Mouse (Mus musculus): Measurements from ENCODE around the gene Hikeshi. TPM values are rescaled to one million over a fixed set of nuclear protein-coding genes. Genes with fewer than 3 reads are reported as not detected.

Hikeshi gene
- polyA plus RNA-seq, 1 experiment from 2014 or later, result 135 TPM

DNA sequence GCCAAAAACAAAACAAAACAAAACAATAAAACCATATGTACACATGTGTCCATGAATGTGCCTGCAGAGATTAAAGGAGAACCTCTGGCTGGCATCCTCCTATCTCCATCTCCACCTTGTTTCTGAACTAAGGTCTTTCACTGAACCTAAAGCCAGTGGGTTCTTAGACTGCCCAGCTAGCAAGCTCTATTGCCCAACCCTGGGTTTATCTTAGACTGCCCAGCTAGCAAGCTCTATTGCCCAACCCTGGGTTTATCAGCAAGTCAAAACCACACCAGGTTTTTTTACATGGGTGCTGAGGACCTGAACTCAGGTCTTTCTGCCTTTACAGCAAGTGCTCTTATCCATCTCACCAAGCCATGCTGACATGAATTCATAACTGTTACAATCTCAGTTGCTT, 22.1 kb upstream of the Hikeshi start:
- ATAC-seq (ENCODE audit: low FRiP score), result no peak
- Histone ChIP-seq H3K27ac (replicated peaks) (no peak overlapping the region), H3K36me3 (peaks cover 33% of the 10 kb centered on the region), H3K27me3 (replicated peaks) (no peaks in the 10 kb centered on the region), H3K4me2 (no peak overlapping the region), H3K4me3 (replicated peaks) (no peak overlapping the region), H3K9me3 (replicated peaks) (no peaks in the 10 kb centered on the region), H3K9ac (replicated peaks) (no peak overlapping the region), H3K4me1 (no peaks in the 10 kb centered on the region)

DNA sequence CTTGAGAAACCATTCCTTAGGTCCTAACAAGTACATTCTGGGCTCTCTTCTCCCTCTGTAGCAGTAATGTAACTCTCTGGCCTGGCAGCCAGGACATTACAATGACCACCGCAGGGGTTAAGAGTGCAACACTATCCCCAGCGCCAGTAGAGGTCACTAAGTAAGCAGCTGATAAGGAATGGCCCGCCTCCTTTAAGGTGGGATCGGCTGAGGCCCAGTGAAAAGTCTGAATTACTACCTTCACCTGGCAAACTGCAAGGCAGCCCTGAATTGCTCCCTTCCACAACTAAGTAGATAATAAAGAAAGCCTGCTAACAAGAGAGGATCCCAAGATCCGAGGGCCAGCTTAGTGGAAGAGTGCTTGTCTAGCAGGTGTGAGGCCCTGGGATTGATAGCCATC, 16.3 kb upstream of the Hikeshi start:
- no peak for ATAC-seq (ENCODE audit: low FRiP score)
- peaks cover 34% of the 10 kb centered on the region for H3K36me3 ChIP-seq
- no peaks in the 10 kb centered on the region for H3K4me1 ChIP-seq
- 46% methylated on average over 5 of the region's 5 CpGs for WGBS
- no peak overlapping the region for H3K4me3 ChIP-seq (replicated peaks)
- no peaks in the 10 kb centered on the region for H3K9me3 ChIP-seq (replicated peaks)
- H3K4me2 ChIP-seq, result no peak overlapping the region
- no peak overlapping the region for H3K9ac ChIP-seq (replicated peaks)
- H3K27me3 ChIP-seq (replicated peaks), result no peaks in the 10 kb centered on the region
- no peak overlapping the region for H3K27ac ChIP-seq (replicated peaks)

DNA sequence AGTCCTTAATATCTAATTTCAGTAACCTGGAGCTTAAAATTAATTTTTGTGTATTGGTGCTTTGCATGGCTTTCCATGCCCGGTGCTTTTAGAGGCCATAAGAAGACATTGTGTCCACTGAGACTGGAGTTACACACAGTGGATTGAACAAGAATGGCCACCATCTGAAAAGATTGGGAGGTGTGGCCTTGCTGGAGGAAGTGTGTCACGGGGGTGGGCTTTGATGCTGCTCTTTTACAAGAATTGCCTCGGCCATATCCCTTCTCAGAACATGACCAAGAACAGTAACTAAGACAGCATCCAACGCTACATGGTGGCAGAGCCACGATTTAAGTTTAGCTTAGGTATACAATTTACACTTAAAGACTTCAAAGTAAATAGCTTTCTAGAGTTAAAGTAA, 13.3 kb upstream of the Hikeshi start:
- WGBS, result 87% methylated on average over 5 of the region's 5 CpGs

DNA sequence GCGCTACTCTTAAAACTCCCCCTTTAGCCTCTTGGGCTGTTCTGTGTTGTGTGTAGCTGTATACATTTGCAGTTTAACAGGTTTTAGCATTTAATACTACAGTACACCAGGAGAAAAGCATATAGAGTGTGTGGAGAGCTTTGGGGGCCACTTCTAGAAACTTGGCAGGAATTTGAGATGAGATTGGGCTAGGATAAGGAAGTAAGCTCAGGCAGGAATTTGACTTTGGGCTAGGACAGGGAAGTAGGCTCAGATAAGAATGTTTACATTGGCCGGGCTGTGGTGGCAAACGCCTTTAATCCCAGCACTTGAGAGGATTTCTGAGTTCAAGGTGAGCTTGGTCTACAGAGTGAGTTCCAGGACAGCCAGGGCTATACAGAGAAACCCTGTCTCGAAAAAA, 8.4 kb upstream of the Hikeshi start:
- Histone ChIP-seq H3K4me1 (no peaks in the 10 kb centered on the region), H3K27ac (replicated peaks) (no peak overlapping the region), H3K9me3 (replicated peaks) (no peaks in the 10 kb centered on the region), H3K4me3 (replicated peaks) (no peak overlapping the region), H3K9ac (replicated peaks) (no peak overlapping the region), H3K4me2 (no peak overlapping the region), H3K36me3 (peaks cover 6% of the 10 kb centered on the region), H3K27me3 (replicated peaks) (no peaks in the 10 kb centered on the region)
- WGBS, result 83% methylated on average over 4 of the region's 4 CpGs
- ATAC-seq (ENCODE audit: low FRiP score), result no peak

More for the DNA sequence above, 13.3 kb upstream of the Hikeshi start:
- ATAC-seq (ENCODE audit: low FRiP score), result no peak
- Histone ChIP-seq H3K4me2 (no peak overlapping the region), H3K36me3 (peaks cover 20% of the 10 kb centered on the region), H3K9me3 (replicated peaks) (no peaks in the 10 kb centered on the region), H3K4me3 (replicated peaks) (no peak overlapping the region), H3K27me3 (replicated peaks) (no peaks in the 10 kb centered on the region), H3K9ac (replicated peaks) (no peak overlapping the region), H3K4me1 (no peaks in the 10 kb centered on the region), H3K27ac (replicated peaks) (no peak overlapping the region)

DNA sequence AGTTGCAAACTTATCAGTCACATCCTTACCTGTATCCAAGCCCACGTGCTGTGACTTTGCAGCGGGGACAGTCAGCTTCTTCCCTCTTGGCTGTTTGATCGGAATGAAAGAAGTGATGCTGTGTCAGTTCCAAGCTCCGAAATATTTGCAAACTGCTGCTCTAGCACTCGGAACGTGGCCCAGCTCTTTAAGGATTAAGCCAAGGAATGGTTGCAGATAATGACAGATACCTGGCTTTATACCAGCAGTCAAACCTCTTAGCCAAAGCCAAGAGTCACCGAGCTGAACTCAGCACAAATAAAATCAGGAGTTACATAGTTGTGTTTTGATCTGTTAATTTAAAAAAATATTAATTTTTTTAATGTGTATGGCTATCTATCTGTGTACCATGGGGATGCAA, 7.0 kb upstream of the Hikeshi start:
- no peak overlapping the region for H3K4me3 ChIP-seq (replicated peaks)
- WGBS, result 92% methylated on average over 7 of the region's 7 CpGs
- no peaks in the 10 kb centered on the region for H3K36me3 ChIP-seq
- no peaks in the 10 kb centered on the region for H3K4me1 ChIP-seq
- H3K4me2 ChIP-seq, result no peak overlapping the region
- no peak overlapping the region for H3K27ac ChIP-seq (replicated peaks)
- H3K9ac ChIP-seq (replicated peaks), result no peak overlapping the region
- H3K9me3 ChIP-seq (replicated peaks), result no peaks in the 10 kb centered on the region
- no peaks in the 10 kb centered on the region for H3K27me3 ChIP-seq (replicated peaks)
- no peak for ATAC-seq (ENCODE audit: low FRiP score)

GRCm38 (mm10) chr7:89939497-89940353, 1.3 kb downstream of the Hikeshi start:
- H3K27me3 ChIP-seq (replicated peaks), result no peaks in the 10 kb centered on the region
- no peaks in the 10 kb centered on the region for H3K36me3 ChIP-seq
- H3K4me1 ChIP-seq, result peaks cover 15% of the 10 kb centered on the region
- H3K4me3 ChIP-seq (replicated peaks), result peak overlapping the region; percentile 61
- peak overlapping the region; percentile 65 for H3K4me2 ChIP-seq
- 41% methylated on average over 15 of the region's 15 CpGs for WGBS
- ATAC-seq (ENCODE audit: low FRiP score), result no peak
- H3K27ac ChIP-seq (replicated peaks), result no peak overlapping the region
- H3K9me3 ChIP-seq (replicated peaks), result no peaks in the 10 kb centered on the region
- peak overlapping the region; percentile 63 for H3K9ac ChIP-seq (replicated peaks)

DNA sequence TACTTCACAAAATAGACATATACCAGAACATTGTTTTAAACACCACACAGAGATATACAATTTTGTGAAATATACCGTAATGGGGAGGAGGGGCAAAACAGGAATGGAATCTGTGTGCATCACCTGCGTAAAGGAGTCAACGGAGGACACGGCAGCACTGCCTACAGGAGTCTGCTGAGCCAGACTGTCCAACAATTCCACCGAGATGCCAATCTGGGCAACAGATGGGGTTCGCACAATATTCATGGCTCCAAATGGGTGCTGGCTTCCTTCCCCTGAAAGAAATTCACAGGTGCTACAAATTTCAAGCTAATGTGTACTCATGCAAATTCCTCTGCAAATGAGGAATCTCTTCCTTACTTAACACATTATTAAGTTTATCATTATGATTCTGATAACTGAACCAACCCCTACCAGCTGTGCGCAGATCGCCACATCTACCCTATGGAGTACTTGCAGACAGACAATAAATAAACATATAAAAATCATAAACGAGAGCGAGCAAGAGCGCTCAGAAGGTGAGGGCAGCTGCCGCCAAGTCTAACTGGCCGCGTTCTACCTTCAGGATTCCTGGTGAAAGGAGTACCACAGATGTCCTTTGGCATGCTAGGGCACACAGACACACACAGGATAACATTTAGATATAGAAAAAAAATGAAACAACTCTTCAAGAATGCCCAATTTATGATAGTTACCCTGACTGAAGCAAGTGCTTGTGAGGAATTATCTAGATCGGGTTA, 17.4 kb downstream of the Hikeshi start:
- Histone ChIP-seq H3K4me2 (no peak overlapping the region), H3K9me3 (replicated peaks) (no peaks in the 10 kb centered on the region), H3K4me1 (no peaks in the 10 kb centered on the region), H3K36me3 (peaks cover 18% of the 10 kb centered on the region), H3K27me3 (replicated peaks) (no peaks in the 10 kb centered on the region), H3K27ac (replicated peaks) (no peak overlapping the region), H3K9ac (replicated peaks) (no peak overlapping the region), H3K4me3 (replicated peaks) (no peak overlapping the region)
- ATAC-seq (ENCODE audit: low FRiP score), result no peak
- WGBS, result 94% methylated on average over 15 of the region's 15 CpGs

DNA sequence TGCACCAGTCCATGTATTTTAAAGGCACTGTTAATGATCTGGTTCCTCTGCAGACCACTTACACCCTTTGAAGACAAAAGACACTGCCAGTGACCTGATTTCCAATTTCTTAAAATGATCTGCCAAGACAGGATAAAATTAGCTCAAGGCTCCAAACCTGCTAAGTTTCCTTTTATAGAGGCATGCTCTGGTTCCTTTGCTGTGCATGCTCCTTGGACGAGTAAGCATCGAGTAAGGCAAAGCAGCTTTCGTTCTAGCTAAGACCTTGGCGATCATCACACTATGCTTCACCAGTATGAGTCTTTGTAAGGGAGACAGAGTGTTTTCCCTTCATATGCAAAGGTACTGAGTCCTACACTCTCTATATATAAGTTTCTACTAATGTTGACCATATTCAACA, 23.2 kb downstream of the Hikeshi start:
- no peak for ATAC-seq (ENCODE audit: low FRiP score)
- Histone ChIP-seq H3K4me3 (replicated peaks) (no peak overlapping the region), H3K9ac (replicated peaks) (no peak overlapping the region), H3K27ac (replicated peaks) (no peak overlapping the region), H3K4me2 (no peak overlapping the region), H3K9me3 (replicated peaks) (no peaks in the 10 kb centered on the region), H3K4me1 (no peaks in the 10 kb centered on the region), H3K27me3 (replicated peaks) (no peaks in the 10 kb centered on the region), H3K36me3 (peaks cover 17% of the 10 kb centered on the region)
- WGBS, result 94% methylated on average over 4 of the region's 4 CpGs

GRCm38 (mm10) chr7:89916711-89917110, 24.3 kb downstream of the Hikeshi start:
- H3K9ac ChIP-seq (replicated peaks), result no peak overlapping the region
- ATAC-seq (ENCODE audit: low FRiP score), result no peak
- H3K4me3 ChIP-seq (replicated peaks), result no peak overlapping the region
- no peaks in the 10 kb centered on the region for H3K27me3 ChIP-seq (replicated peaks)
- no peaks in the 10 kb centered on the region for H3K9me3 ChIP-seq (replicated peaks)
- peaks cover 17% of the 10 kb centered on the region for H3K36me3 ChIP-seq
- H3K27ac ChIP-seq (replicated peaks), result no peak overlapping the region
- H3K4me1 ChIP-seq, result no peaks in the 10 kb centered on the region
- no peak overlapping the region for H3K4me2 ChIP-seq
- WGBS, result 94% methylated on average over 5 of the region's 5 CpGs

GRCm38 (mm10) chr7:89913432-89914158, 27.4 kb downstream of the Hikeshi start:
- no peaks in the 10 kb centered on the region for H3K9me3 ChIP-seq (replicated peaks)
- no peak for ATAC-seq (ENCODE audit: low FRiP score)
- no peak overlapping the region for H3K4me2 ChIP-seq
- H3K9ac ChIP-seq (replicated peaks), result no peak overlapping the region
- no peak overlapping the region for H3K4me3 ChIP-seq (replicated peaks)
- no peak overlapping the region for H3K27ac ChIP-seq (replicated peaks)
- 64% methylated on average over 3 of the region's 3 CpGs for WGBS
- peaks cover 12% of the 10 kb centered on the region for H3K36me3 ChIP-seq
- no peaks in the 10 kb centered on the region for H3K27me3 ChIP-seq (replicated peaks)
- no peaks in the 10 kb centered on the region for H3K4me1 ChIP-seq

DNA sequence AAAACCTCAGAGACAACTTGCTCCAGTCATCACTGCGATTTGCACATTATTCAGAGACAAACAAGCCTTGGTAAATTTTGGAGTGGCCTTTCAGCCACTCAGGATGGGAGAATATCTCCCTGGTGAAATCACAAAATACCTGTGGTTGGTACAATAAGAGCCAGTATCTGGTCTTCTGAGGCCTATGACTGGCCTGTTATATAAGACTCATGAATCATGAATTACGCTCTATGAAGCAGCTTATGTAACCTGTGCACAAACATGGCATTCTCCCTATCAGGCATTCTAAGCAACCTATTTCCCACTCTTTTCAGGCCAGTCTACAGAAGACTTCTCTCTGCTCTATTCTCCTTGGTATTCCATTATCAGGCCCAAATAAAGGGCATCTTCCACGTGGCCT, 28.6 kb downstream of the Hikeshi start:
- no peak for ATAC-seq (ENCODE audit: low FRiP score)
- H3K4me3 ChIP-seq (replicated peaks), result no peak overlapping the region
- 88% methylated on average over 3 of the region's 3 CpGs for WGBS
- H3K9me3 ChIP-seq (replicated peaks), result no peaks in the 10 kb centered on the region
- no peaks in the 10 kb centered on the region for H3K27me3 ChIP-seq (replicated peaks)
- H3K36me3 ChIP-seq, result peaks cover 6% of the 10 kb centered on the region
- H3K4me2 ChIP-seq, result no peak overlapping the region
- H3K4me1 ChIP-seq, result no peaks in the 10 kb centered on the region
- H3K27ac ChIP-seq (replicated peaks), result no peak overlapping the region
- H3K9ac ChIP-seq (replicated peaks), result no peak overlapping the region

All from neural tube, embryonic 15.5 days (tissue).